Mouse (Mus musculus): ENCODE measurements around the gene Ak7. TPM values are rescaled to one million over a fixed set of nuclear protein-coding genes. Genes with fewer than 3 reads are reported as not detected.

The Ak7 gene
- 0.33 and 0.72 TPM in 2 replicates for polyA plus RNA-seq (2014; fragmentation: Nextera tagmentation; extraction: Ambion mirVana)

- WGBS: 10% methylated on average over 22 of the region's 22 CpGs
- Histone ChIP-seq H3K27me3 (ENCODE audit: control insufficient read depth, insufficient read depth, low read length) (no peaks in the 10 kb centered on the region), H3K9ac (replicated peaks; ENCODE audit: low read length) (no peak within 1 kb of the TSS), H3K4me3 (replicated peaks; ENCODE audit: low read depth, low read length) (no peak within 1 kb of the TSS), H3K4me1 (ENCODE audit: control insufficient read depth, insufficient read depth, low read length) (peaks cover 3% of the 10 kb centered on the region; the same call in 1 of the 2 replicates), H3K9me3 (ENCODE audit: control insufficient read depth, low read length) (no peaks in the 10 kb centered on the region), H3K36me3 (ENCODE audit: control insufficient read depth, insufficient read depth, low read length) (peaks cover 12% of the 10 kb centered on the region), H3K4me2 (ENCODE audit: low read length) (0 out of 2 replicates have a peak within 1 kb of the TSS, but pooled peaks have one; percentile 6), H3K27ac (replicated peaks; ENCODE audit: low read depth, low read length) (no peak within 1 kb of the TSS)
- peak; percentile 45 for DNase-seq
- peak; percentile 37; the same call in 1 of the 2 replicates for ATAC-seq (ENCODE audit: low FRiP score, low TSS enrichment)
Measured at GRCm38 (mm10) chr12:105705799-105706487, at the start of gene Ak7. Gene Ak7 (plus strand): TSS chr12:105705976.

- DNase-seq: no peak
- no peaks in the 10 kb centered on the region for H3K9me3 ChIP-seq (ENCODE audit: control insufficient read depth, low read length)
- no peaks in the 10 kb centered on the region for H3K27me3 ChIP-seq (ENCODE audit: control insufficient read depth, insufficient read depth, low read length)
- WGBS: 88% methylated on average over 8 of the region's 8 CpGs
- no peak for ATAC-seq (ENCODE audit: low FRiP score, low TSS enrichment)
- H3K27ac ChIP-seq (replicated peaks; ENCODE audit: low read depth, low read length): no peak overlapping the region
- H3K9ac ChIP-seq (replicated peaks; ENCODE audit: low read length): no peak overlapping the region
- no peak overlapping the region for H3K4me3 ChIP-seq (replicated peaks; ENCODE audit: low read depth, low read length)
- no peak overlapping the region for H3K4me2 ChIP-seq (ENCODE audit: low read length)
- H3K4me1 ChIP-seq (ENCODE audit: control insufficient read depth, insufficient read depth, low read length): no peaks in the 10 kb centered on the region
- peaks cover 22% of the 10 kb centered on the region for H3K36me3 ChIP-seq (ENCODE audit: control insufficient read depth, insufficient read depth, low read length)
Measured at GRCm38 (mm10) chr12:105676274-105676673, 29.5 kb upstream of the Ak7 start.

GRCm38 (mm10) chr12:105678211-105678610, 27.6 kb upstream of the Ak7 start:
- Histone ChIP-seq H3K27me3 (ENCODE audit: control insufficient read depth, insufficient read depth, low read length) (no peaks in the 10 kb centered on the region), H3K4me3 (replicated peaks; ENCODE audit: low read depth, low read length) (no peak overlapping the region), H3K4me1 (ENCODE audit: control insufficient read depth, insufficient read depth, low read length) (peaks cover 4% of the 10 kb centered on the region), H3K36me3 (ENCODE audit: control insufficient read depth, insufficient read depth, low read length) (peaks cover 16% of the 10 kb centered on the region), H3K27ac (replicated peaks; ENCODE audit: low read depth, low read length) (no peak overlapping the region), H3K4me2 (ENCODE audit: low read length) (no peak overlapping the region), H3K9ac (replicated peaks; ENCODE audit: low read length) (no peak overlapping the region), H3K9me3 (ENCODE audit: control insufficient read depth, low read length) (no peaks in the 10 kb centered on the region)
- DNase-seq (no peak), ATAC-seq (ENCODE audit: low FRiP score, low TSS enrichment) (no peak)
- WGBS: 93% methylated on average over 7 of the region's 7 CpGs

- no peak for ATAC-seq (ENCODE audit: low FRiP score, low TSS enrichment)
- 96% methylated on average over 3 of the region's 3 CpGs for WGBS
Measured at GRCm38 (mm10) chr12:105678762-105679161, 27.0 kb upstream of the Ak7 start.

GRCm38 (mm10) chr12:105683933-105684901, 21.6 kb upstream of the Ak7 start, which contains the start of gene Gskip:
Gene Gskip (plus strand): TSS chr12:105684829.
- Histone ChIP-seq H3K4me3 (replicated peaks; ENCODE audit: low read depth, low read length) (peak within 1 kb of the TSS; percentile 87), H3K27me3 (ENCODE audit: control insufficient read depth, insufficient read depth, low read length) (no peaks in the 10 kb centered on the region), H3K4me2 (ENCODE audit: low read length) (peak within 1 kb of the TSS; percentile 86), H3K36me3 (ENCODE audit: control insufficient read depth, insufficient read depth, low read length) (no peaks in the 10 kb centered on the region; the same call in 1 of the 2 replicates), H3K9me3 (ENCODE audit: control insufficient read depth, low read length) (no peaks in the 10 kb centered on the region), H3K9ac (replicated peaks; ENCODE audit: low read length) (peak within 1 kb of the TSS; percentile 84), H3K27ac (replicated peaks; ENCODE audit: low read depth, low read length) (peak within 1 kb of the TSS; percentile 93), H3K4me1 (ENCODE audit: control insufficient read depth, insufficient read depth, low read length) (peaks cover 26% of the 10 kb centered on the region)
- DNase-seq (peak; percentile 67), ATAC-seq (ENCODE audit: low FRiP score, low TSS enrichment) (peak; percentile 21; the same call in 1 of the 2 replicates)
- whole genome bisulfite sequencing: 2% methylated on average over 41 of the region's 41 CpGs

More at GRCm38 (mm10) chr12:105678762-105679161, 27.0 kb upstream of the Ak7 start:
- H3K4me1 ChIP-seq (ENCODE audit: control insufficient read depth, insufficient read depth, low read length): peaks cover 10% of the 10 kb centered on the region
- no peak for DNase-seq
- no peak overlapping the region for H3K4me3 ChIP-seq (replicated peaks; ENCODE audit: low read depth, low read length)
- H3K27ac ChIP-seq (replicated peaks; ENCODE audit: low read depth, low read length): no peak overlapping the region
- peaks cover 10% of the 10 kb centered on the region for H3K36me3 ChIP-seq (ENCODE audit: control insufficient read depth, insufficient read depth, low read length)
- H3K4me2 ChIP-seq (ENCODE audit: low read length): no peak overlapping the region
- no peaks in the 10 kb centered on the region for H3K9me3 ChIP-seq (ENCODE audit: control insufficient read depth, low read length)
- no peaks in the 10 kb centered on the region for H3K27me3 ChIP-seq (ENCODE audit: control insufficient read depth, insufficient read depth, low read length)
- no peak overlapping the region for H3K9ac ChIP-seq (replicated peaks; ENCODE audit: low read length)

- H3K36me3 ChIP-seq (ENCODE audit: control insufficient read depth, insufficient read depth, low read length): peaks cover 8% of the 10 kb centered on the region; the same call in 1 of the 2 replicates
- peak within 1 kb of the TSS; percentile 93 for H3K27ac ChIP-seq (replicated peaks; ENCODE audit: low read depth, low read length)
- no peaks in the 10 kb centered on the region for H3K9me3 ChIP-seq (ENCODE audit: control insufficient read depth, low read length)
- ATAC-seq (ENCODE audit: low FRiP score, low TSS enrichment) (peak; percentile 93), DNase-seq (peak; percentile 100)
- H3K4me3 ChIP-seq (replicated peaks; ENCODE audit: low read depth, low read length): peak within 1 kb of the TSS; percentile 87
- WGBS: under 1% methylated on average over 73 of the region's 73 CpGs
- peaks cover 26% of the 10 kb centered on the region for H3K4me1 ChIP-seq (ENCODE audit: control insufficient read depth, insufficient read depth, low read length)
- no peaks in the 10 kb centered on the region for H3K27me3 ChIP-seq (ENCODE audit: control insufficient read depth, insufficient read depth, low read length)
- H3K9ac ChIP-seq (replicated peaks; ENCODE audit: low read length): peak within 1 kb of the TSS; percentile 84
- peak within 1 kb of the TSS; percentile 86 for H3K4me2 ChIP-seq (ENCODE audit: low read length)
Measured at GRCm38 (mm10) chr12:105685001-105685691, 20.6 kb upstream of the Ak7 start, which contains the start of gene Atg2b. Gene Atg2b (minus strand): TSS chr12:105685211.

GRCm38 (mm10) chr12:105686791-105687190, 19.0 kb upstream of the Ak7 start:
- H3K4me3 ChIP-seq (replicated peaks; ENCODE audit: low read depth, low read length): peak overlapping the region; percentile 87; the same call in 1 of the 2 replicates
- peak overlapping the region; percentile 84; the same call in 1 of the 2 replicates for H3K9ac ChIP-seq (replicated peaks; ENCODE audit: low read length)
- DNase-seq (no peak), ATAC-seq (ENCODE audit: low FRiP score, low TSS enrichment) (no peak)
- no peaks in the 10 kb centered on the region for H3K9me3 ChIP-seq (ENCODE audit: control insufficient read depth, low read length)
- peak overlapping the region; percentile 86 for H3K4me2 ChIP-seq (ENCODE audit: low read length)
- H3K27me3 ChIP-seq (ENCODE audit: control insufficient read depth, insufficient read depth, low read length): no peaks in the 10 kb centered on the region
- 92% methylated on average over 3 of the region's 3 CpGs for WGBS
- H3K27ac ChIP-seq (replicated peaks; ENCODE audit: low read depth, low read length): no peak overlapping the region
- H3K36me3 ChIP-seq (ENCODE audit: control insufficient read depth, insufficient read depth, low read length): peaks cover 15% of the 10 kb centered on the region
- H3K4me1 ChIP-seq (ENCODE audit: control insufficient read depth, insufficient read depth, low read length): peaks cover 26% of the 10 kb centered on the region

- Histone ChIP-seq H3K27ac (replicated peaks; ENCODE audit: low read depth, low read length) (no peak overlapping the region), H3K4me1 (ENCODE audit: control insufficient read depth, insufficient read depth, low read length) (peaks cover 26% of the 10 kb centered on the region), H3K9me3 (ENCODE audit: control insufficient read depth, low read length) (no peaks in the 10 kb centered on the region), H3K36me3 (ENCODE audit: control insufficient read depth, insufficient read depth, low read length) (peaks cover 21% of the 10 kb centered on the region), H3K4me2 (ENCODE audit: low read length) (no peak overlapping the region), H3K4me3 (replicated peaks; ENCODE audit: low read depth, low read length) (no peak overlapping the region), H3K9ac (replicated peaks; ENCODE audit: low read length) (no peak overlapping the region), H3K27me3 (ENCODE audit: control insufficient read depth, insufficient read depth, low read length) (no peaks in the 10 kb centered on the region)
- DNase-seq (no peak), ATAC-seq (ENCODE audit: low FRiP score, low TSS enrichment) (no peak)
- 88% methylated on average over 4 of the region's 4 CpGs for WGBS
Measured at GRCm38 (mm10) chr12:105687416-105687815, 18.4 kb upstream of the Ak7 start.

Measured in midbrain, embryonic 14.5 days (tissue).